Mouse (Mus musculus): ENCODE measurements around the gene Gm49369.
A peak's percentile ranks its signal among the peaks of the same experiment; 100 is the strongest.

Gm49369 gene

DNA sequence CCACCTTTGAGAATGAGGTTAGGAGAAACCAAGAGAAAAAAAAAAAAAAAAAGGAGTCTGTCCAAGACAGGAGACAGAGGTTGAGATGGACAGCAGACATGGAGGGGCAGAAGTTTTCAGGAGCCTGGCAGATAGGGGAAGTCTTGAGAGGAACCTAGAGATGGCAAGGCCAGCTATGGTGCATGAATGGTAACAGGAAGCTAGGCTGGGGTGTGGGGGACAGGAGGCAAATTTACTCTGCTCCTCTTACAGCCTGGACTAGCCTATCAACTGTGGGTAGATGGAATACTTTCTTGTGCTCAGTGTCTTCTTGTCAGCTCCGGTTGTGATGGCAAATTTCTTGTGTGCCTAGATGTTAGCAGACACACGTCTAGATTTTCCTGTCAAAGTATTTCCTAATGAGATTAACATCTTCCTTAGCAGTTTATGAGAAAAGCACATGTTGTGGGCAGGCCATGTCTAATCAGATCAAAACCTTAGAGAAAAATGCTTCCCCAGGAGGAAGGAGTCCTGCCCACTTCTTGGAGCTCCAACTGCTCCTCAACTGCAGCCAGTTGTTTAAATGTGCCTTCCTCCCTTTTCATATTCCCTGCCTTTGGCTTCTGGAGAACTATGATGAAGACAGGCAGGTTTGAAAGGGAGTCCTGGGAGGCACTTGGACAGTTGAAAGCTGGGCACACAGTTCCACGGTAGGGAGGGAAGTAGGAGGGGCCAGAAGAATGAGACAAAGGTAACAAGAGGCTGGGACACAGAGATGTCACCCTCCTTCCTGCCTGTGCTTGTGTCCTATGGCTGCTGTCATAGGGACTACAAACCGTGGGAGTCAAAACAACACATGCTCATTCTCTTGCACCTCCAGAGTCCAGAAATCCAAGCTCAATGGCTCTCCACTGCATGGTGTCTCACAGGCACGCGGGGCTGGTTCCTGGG lies 12.1 kb upstream of the Gm49369 start:
- no peak for DNase-seq

DNA sequence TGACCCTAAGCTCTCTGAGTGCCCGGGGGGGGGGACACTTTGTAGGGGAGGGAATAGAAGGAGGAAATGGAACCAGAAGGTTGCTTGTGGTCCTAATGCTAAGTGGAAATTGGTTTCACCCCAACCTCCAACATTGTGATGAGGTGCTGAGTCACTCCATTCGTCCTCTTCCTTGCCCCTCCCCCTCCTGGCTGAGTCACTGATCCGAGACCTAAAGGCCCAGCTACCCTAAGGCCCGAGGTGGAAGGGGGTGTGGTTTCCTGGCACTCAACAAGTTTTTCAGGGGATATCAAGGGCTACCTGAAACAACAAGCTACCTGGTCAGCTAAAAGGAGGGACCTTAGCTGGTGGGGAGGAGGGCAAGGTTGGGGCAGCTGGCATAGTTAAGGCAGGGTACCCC lies 10.7 kb upstream of the Gm49369 start:
- DNase-seq: peak; percentile 55

GRCm38 (mm10) chr7:142391609-142392008 lies 9.1 kb upstream of the Gm49369 start:
- no peak for DNase-seq

DNA sequence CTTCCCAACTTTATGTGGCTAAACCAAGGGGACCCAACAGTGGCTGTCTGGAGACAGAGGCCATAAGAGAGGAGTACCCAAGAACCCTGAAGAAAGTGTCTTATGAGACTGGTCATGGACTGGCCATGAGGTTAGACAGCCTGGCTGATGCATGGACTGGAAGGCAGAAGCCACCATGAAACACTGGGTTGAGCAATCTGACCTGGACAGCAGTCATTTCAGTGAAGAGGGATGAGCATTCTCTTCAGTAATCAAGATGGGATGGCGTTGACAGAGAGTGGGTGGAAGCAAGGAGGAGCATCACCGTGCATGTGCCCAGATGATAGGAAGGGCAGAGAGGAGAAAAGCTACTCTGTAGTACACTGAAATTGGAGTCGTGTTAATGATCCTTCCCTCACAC lies 8.6 kb upstream of the Gm49369 start:
- DNase-seq: no peak

- no peak for DNase-seq
These were observed 7.6 kb upstream of the Gm49369 start for GRCm38 (mm10) chr7:142389961-142390650.

- no peak for DNase-seq
These were observed 6.3 kb upstream of the Gm49369 start for GRCm38 (mm10) chr7:142388740-142389139.

DNA sequence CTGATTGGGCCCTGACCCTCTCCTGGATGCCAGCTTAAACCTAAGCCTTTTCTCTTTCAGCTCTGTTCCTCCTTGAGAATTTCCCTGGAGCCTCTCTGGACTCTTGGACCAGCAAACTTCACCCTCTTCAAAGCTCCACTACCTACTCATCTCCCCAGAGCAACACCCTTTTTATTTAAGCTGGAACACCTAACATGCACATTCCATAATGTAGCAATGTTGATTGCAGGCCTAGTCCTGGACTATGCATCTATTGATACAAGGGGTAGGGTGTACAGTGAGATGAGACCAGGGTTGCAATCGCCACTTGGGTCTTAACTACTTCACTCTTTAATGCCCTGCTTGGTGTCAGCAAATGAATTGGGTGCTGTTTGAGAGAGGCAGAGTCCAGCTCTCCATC lies 5.7 kb upstream of the Gm49369 start:
- no peak for DNase-seq

GRCm38 (mm10) chr7:142387419-142388148 lies 5.1 kb upstream of the Gm49369 start, which contains the start of gene Ctsd:
Ctsd (minus strand) TSS chr7:142388038.
- DNase-seq: peak; percentile 98

GRCm38 (mm10) chr7:142386621-142387201 lies 4.2 kb upstream of the Gm49369 start:
- no peak for DNase-seq

DNA sequence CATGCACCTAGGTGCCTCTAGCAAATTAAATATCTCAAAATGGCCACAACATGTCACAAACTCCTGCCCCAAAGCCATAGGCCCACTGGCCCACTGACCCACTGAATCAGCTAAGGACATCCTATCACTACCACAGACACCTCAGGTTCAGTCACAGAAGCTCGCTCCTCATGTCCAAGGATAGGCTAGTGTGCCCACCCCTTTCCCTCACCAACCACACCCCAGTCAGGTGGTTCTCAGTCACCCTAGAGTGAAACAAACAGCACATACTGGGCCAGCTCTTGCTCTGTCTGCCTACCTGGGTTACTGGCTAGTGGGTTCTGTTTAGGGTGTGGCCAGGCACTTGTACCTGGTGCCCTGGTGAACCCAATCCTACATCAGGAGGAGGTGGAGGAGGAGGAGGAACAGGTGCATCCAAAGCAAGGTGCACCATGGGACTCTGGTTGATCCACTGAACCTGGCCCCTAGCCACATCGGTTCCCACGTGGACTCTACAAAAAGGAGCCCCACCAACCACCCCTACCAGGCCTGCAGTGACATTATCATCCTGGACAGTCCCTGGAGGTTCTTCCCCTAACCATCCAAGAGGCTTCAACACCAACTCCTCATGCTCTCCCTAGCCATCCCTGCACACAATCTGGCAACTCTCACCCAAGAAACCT lies 3.4 kb upstream of the Gm49369 start:
- DNase-seq: no peak

- DNase-seq: no peak
These were observed 1.8 kb upstream of the Gm49369 start for GRCm38 (mm10) chr7:142384306-142384705.

GRCm38 (mm10) chr7:142381175-142381574 lies 1.3 kb downstream of the Gm49369 start:
- no peak for DNase-seq

GRCm38 (mm10) chr7:142379186-142379585 lies 3.3 kb downstream of the Gm49369 start:
- no peak for DNase-seq

DNA sequence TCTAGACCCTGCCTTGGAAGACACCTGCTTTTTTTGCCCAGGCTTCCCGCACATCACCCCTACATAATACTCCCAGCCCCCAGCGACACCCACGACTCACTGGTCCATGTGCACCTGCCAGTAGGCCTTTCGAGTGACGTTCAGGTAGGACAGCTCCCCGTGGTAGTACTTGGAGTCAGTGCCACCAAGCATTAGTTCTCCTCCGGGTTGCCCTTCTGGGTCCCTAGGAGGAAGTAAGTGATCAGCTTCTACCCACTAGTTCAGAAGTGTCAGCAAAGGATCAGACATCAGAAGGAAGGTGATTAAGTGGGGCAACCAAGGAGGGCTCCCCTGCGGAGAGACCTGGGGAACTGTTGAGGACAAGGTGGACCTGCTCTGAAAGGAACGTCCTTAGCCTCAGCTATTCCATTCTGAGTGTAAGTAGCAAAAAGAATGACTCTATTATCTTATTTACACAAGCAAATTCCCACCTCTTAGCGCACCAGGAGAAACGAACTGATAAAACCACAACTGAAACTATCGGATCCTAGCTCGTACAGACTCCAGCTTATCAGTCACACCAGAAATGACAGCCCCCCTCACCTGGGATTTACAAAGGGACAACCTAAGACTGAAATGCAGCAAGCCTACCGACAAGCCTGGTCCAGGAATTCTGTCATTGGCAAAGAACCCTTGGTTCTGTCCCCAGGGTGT lies 5.1 kb downstream of the Gm49369 start:
- DNase-seq: no peak

- DNase-seq: no peak
These were observed 6.4 kb downstream of the Gm49369 start for GRCm38 (mm10) chr7:142376096-142376495.

- no peak for DNase-seq
These were observed 7.2 kb downstream of the Gm49369 start for GRCm38 (mm10) chr7:142375261-142375724.

- no peak for DNase-seq
These were observed 8.0 kb downstream of the Gm49369 start for GRCm38 (mm10) chr7:142374413-142375015.

DNA sequence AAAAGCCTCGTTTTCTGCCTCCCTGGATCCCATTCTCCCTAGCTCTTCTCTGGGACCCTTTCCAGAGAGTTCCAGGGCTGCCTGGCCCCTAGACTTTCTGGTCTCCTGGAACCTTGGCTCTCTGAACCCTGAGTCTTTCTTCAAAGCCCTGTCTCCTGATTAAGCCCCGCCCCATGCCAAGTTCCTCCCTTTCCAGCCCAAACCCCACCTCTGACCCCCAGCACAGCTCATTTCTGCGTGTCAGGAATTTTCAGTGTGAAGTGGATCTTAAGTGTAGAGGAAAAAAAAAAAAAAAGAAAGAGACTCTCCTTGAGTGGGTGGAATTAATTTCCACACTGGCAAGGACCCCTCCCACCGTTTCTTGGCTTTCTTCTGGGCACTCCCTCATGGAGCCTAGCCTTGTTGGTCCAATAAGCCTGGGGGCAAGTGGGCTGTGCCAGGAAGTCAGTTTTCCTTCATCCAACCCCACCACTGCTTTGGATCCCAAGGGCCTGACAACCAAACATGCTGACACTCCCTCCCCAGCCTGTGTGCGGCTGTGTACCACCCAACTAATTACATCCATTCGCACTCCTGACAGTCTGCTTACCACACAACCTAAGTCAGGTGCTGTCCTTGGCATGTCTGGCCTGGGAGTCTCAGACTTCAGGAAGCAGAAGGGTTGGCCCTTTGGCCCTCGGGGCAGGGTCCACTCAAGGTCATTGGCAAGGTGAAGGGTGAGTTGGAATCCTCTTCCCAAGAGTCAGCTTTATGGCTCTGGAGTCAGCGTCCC lies 8.6 kb downstream of the Gm49369 start, which contains the start of gene Ifitm10:
Gene Ifitm10 (minus strand): TSS at position 113 of the 772 bp plus-strand sequence.
- no peak for DNase-seq

GRCm38 (mm10) chr7:142373039-142373438 lies 9.4 kb downstream of the Gm49369 start:
- no peak for DNase-seq
